Mouse (Mus musculus): ENCODE measurements around the gene Reg1. TPM values are rescaled to one million over a fixed set of nuclear protein-coding genes. Genes with fewer than 3 reads are reported as not detected.

Gene Reg1
- total RNA-seq, 1 experiment = not detected

GRCm38 (mm10) chr6:78425497-78425896 lies 3.0 kb downstream of the Reg1 start:
- no peak overlapping the region for H3K27ac ChIP-seq (ENCODE audit: insufficient read depth, low read depth, low read length, poor library complexity, severe bottlenecking)
- no peak overlapping the region for H3K4me3 ChIP-seq (ENCODE audit: insufficient read depth in 1 of 2, low read depth in 1 of 2, low read length in 2 of 2, poor library complexity in 1 of 2, severe bottlenecking in 1 of 2)
- H3K9ac ChIP-seq (ENCODE audit: insufficient read depth, low read depth, low read length, poor library complexity, severe bottlenecking) = no peak overlapping the region
- in situ Hi-C loops (cut with MboI; ENCODE audit: low sequenced_read_pairs in 2 of 2, unreplicated experiment in 2 of 2) = no loop called here
- H3K36me3 ChIP-seq (ENCODE audit: control insufficient read depth, insufficient read depth, low read length, poor library complexity, severe bottlenecking) = no peaks in the 10 kb centered on the region
- H3K9me3 ChIP-seq (ENCODE audit: control insufficient read depth, insufficient read depth, low read depth, low read length) = no peaks in the 10 kb centered on the region
- no peak for DNase-seq (ENCODE audit: low read depth, low spot score)
- TF ChIP-seq MAFK (IDR thresholded peaks at IDR 0.05; ENCODE audit: insufficient read depth, low read depth, low read length) = no peak
- TF ChIP-seq CHD2 (IDR thresholded peaks at IDR 0.05; ENCODE audit: low read depth, low read length) = no peak
- no peak for TF ChIP-seq ZNF384 (IDR thresholded peaks at IDR 0.05; ENCODE audit: low read depth, low read length)
- TF ChIP-seq ZC3H11A (IDR thresholded peaks at IDR 0.05; ENCODE audit: borderline replicate concordance, low read depth, low read length) = no peak
- no peak for TF ChIP-seq HCFC1 (IDR thresholded peaks at IDR 0.05; ENCODE audit: borderline replicate concordance, insufficient read depth, low read length)
- H3K4me1 ChIP-seq (ENCODE audit: control insufficient read depth in 2 of 2, insufficient read depth in 2 of 2, low read length in 2 of 2, poor library complexity in 1 of 2) = no peaks in the 10 kb centered on the region

DNA sequence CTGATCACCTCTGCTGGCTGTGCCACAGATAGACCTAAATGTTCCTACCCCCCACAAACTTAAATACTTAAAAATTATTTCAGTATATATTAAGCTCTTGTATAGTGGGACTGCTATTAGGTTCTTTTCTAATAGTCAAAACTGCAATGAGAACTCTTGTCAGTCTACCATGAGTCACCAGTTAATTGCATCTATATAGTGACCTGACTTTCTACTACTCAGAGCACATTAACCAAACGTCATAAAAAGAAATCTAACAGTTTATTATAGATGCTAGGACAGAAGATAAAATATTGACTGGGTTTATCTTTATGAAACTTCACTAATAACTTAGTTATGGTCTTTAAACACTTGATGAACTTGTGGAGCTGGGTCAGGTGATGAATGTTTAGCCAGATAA lies 24.7 kb downstream of the Reg1 start:
- Histone ChIP-seq H3K4me3 (ENCODE audit: insufficient read depth in 1 of 2, low read depth in 1 of 2, low read length in 2 of 2, poor library complexity in 1 of 2, severe bottlenecking in 1 of 2) (no peak overlapping the region), H3K27ac (ENCODE audit: insufficient read depth, low read depth, low read length, poor library complexity, severe bottlenecking) (no peak overlapping the region), H3K36me3 (ENCODE audit: control insufficient read depth, insufficient read depth, low read length, poor library complexity, severe bottlenecking) (no peaks in the 10 kb centered on the region), H3K9ac (ENCODE audit: insufficient read depth, low read depth, low read length, poor library complexity, severe bottlenecking) (no peak overlapping the region), H3K4me1 (ENCODE audit: control insufficient read depth in 2 of 2, insufficient read depth in 2 of 2, low read length in 2 of 2, poor library complexity in 1 of 2) (no peaks in the 10 kb centered on the region), H3K9me3 (ENCODE audit: control insufficient read depth, insufficient read depth, low read depth, low read length) (no peaks in the 10 kb centered on the region)
- in situ Hi-C loops (cut with MboI; ENCODE audit: low sequenced_read_pairs in 2 of 2, unreplicated experiment in 2 of 2) = no loop called here
- DNase-seq (ENCODE audit: low read depth, low spot score) = no peak
- TF ChIP-seq ZC3H11A (IDR thresholded peaks at IDR 0.05; ENCODE audit: borderline replicate concordance, low read depth, low read length) = no peak
- no peak for TF ChIP-seq CHD2 (IDR thresholded peaks at IDR 0.05; ENCODE audit: low read depth, low read length)
- no peak for TF ChIP-seq MAFK (IDR thresholded peaks at IDR 0.05; ENCODE audit: insufficient read depth, low read depth, low read length)
- no peak for TF ChIP-seq ZNF384 (IDR thresholded peaks at IDR 0.05; ENCODE audit: low read depth, low read length)
- no peak for TF ChIP-seq HCFC1 (IDR thresholded peaks at IDR 0.05; ENCODE audit: borderline replicate concordance, insufficient read depth, low read length)

DNA sequence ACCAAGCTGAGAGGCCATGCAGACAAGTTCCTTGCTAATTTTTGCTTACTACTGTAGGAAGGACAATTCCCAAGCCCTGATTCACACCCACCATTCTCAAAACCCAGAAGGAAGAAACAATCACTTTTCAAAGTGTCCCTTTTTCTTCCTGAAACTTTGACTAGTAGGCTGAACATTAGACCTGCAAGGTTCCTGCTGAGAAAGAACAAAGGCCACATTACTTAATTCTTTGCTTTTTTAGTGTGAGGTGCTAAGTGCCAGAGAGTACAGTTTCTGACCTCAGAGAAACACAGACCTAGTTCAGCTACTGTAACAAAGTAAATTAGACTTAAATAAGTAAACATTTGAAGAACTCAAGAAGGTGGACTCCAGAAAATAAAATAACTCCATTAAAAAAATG lies 25.9 kb downstream of the Reg1 start:
- Histone ChIP-seq H3K27ac (ENCODE audit: insufficient read depth, low read depth, low read length, poor library complexity, severe bottlenecking) (no peak overlapping the region), H3K36me3 (ENCODE audit: control insufficient read depth, insufficient read depth, low read length, poor library complexity, severe bottlenecking) (no peaks in the 10 kb centered on the region), H3K4me1 (ENCODE audit: control insufficient read depth in 2 of 2, insufficient read depth in 2 of 2, low read length in 2 of 2, poor library complexity in 1 of 2) (no peaks in the 10 kb centered on the region), H3K4me3 (ENCODE audit: insufficient read depth in 1 of 2, low read depth in 1 of 2, low read length in 2 of 2, poor library complexity in 1 of 2, severe bottlenecking in 1 of 2) (no peak overlapping the region), H3K9me3 (ENCODE audit: control insufficient read depth, insufficient read depth, low read depth, low read length) (no peaks in the 10 kb centered on the region), H3K9ac (ENCODE audit: insufficient read depth, low read depth, low read length, poor library complexity, severe bottlenecking) (no peak overlapping the region)
- TF ChIP-seq ZC3H11A (IDR thresholded peaks at IDR 0.05; ENCODE audit: borderline replicate concordance, low read depth, low read length) = no peak
- no peak for TF ChIP-seq HCFC1 (IDR thresholded peaks at IDR 0.05; ENCODE audit: borderline replicate concordance, insufficient read depth, low read length)
- TF ChIP-seq CHD2 (IDR thresholded peaks at IDR 0.05; ENCODE audit: low read depth, low read length) = no peak
- no peak for TF ChIP-seq ZNF384 (IDR thresholded peaks at IDR 0.05; ENCODE audit: low read depth, low read length)
- no peak for TF ChIP-seq MAFK (IDR thresholded peaks at IDR 0.05; ENCODE audit: insufficient read depth, low read depth, low read length)
- no peak for DNase-seq (ENCODE audit: low read depth, low spot score)
- in situ Hi-C loops (cut with MboI; ENCODE audit: low sequenced_read_pairs in 2 of 2, unreplicated experiment in 2 of 2) = no loop called here

DNA sequence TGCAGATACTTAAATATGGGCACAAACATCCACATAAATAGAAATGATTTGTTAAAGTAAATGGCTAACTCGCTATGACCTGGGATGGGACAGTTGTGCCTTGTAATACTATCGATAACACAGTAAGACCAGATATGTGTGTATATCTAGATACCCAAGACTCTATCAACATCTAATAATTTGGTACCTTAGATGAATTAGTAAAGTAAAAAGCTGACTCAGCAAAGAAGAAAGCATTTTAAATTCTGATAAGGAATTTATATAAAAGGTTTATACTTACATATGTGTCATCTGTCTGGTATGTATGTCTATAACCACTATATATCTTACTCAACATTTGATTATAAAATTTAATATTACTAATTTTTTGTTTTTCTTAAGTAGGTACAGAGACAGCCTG lies 30.3 kb downstream of the Reg1 start:
- no peak overlapping the region for H3K27ac ChIP-seq (ENCODE audit: insufficient read depth, low read depth, low read length, poor library complexity, severe bottlenecking)
- H3K9me3 ChIP-seq (ENCODE audit: control insufficient read depth, insufficient read depth, low read depth, low read length) = no peaks in the 10 kb centered on the region
- H3K36me3 ChIP-seq (ENCODE audit: control insufficient read depth, insufficient read depth, low read length, poor library complexity, severe bottlenecking) = no peaks in the 10 kb centered on the region
- no peak overlapping the region for H3K4me3 ChIP-seq (ENCODE audit: insufficient read depth in 1 of 2, low read depth in 1 of 2, low read length in 2 of 2, poor library complexity in 1 of 2, severe bottlenecking in 1 of 2)
- TF ChIP-seq CHD2 (IDR thresholded peaks at IDR 0.05; ENCODE audit: low read depth, low read length) = no peak
- no peak for TF ChIP-seq HCFC1 (IDR thresholded peaks at IDR 0.05; ENCODE audit: borderline replicate concordance, insufficient read depth, low read length)
- TF ChIP-seq ZC3H11A (IDR thresholded peaks at IDR 0.05; ENCODE audit: borderline replicate concordance, low read depth, low read length) = no peak
- no peak for TF ChIP-seq ZNF384 (IDR thresholded peaks at IDR 0.05; ENCODE audit: low read depth, low read length)
- TF ChIP-seq MAFK (IDR thresholded peaks at IDR 0.05; ENCODE audit: insufficient read depth, low read depth, low read length) = peak; percentile 74
- no peak for DNase-seq (ENCODE audit: low read depth, low spot score)
- no peak overlapping the region for H3K9ac ChIP-seq (ENCODE audit: insufficient read depth, low read depth, low read length, poor library complexity, severe bottlenecking)
- H3K4me1 ChIP-seq (ENCODE audit: control insufficient read depth in 2 of 2, insufficient read depth in 2 of 2, low read length in 2 of 2, poor library complexity in 1 of 2) = no peaks in the 10 kb centered on the region
- in situ Hi-C loops (cut with MboI; ENCODE audit: low sequenced_read_pairs in 2 of 2, unreplicated experiment in 2 of 2) = no loop called here
